Comparison of ENCODE assay signal across 8 mouse cellular contexts in the genomic region with DNA sequence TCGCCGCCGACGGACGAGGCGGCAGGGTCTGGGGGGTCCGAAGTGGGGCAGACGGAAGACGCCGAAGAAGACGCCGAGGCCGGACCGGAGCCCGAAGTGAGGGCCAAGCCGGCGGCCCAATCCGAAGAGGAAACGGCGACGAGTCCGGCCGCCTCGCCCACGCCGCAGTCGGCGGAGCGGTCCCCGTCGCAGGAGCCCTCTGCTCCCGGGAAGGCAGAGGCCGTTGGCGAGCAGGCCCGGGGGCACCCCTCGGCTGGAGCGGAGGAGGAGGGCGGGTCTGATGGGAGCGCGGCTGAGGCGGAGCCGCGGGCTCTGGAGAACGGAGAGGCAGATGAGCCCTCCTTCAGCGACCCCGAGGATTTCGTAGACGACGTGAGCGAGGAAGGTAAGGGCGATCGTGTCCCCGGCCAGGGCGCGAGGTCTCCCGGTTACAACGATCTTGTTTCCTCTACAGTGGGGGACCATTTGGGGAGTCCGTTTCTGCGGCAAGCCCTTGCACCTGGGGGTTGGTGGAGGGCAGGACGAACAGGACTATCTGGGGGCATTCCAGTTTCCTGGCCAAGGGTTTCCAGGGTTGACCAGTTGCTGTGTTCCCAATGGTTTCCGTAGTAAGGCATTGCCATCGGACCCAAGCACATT. TPM values are rescaled to one million over a fixed set of nuclear protein-coding genes. Genes with fewer than 3 reads are reported as not detected.
DNase-seq lines count a peak whose midpoint lies in the region; ATAC-seq lines count a peak whose summit lies in the region.

No protein-coding gene starts in this region.

- peak overlapping the region; percentile 95 for H3K27ac ChIP-seq in forebrain, embryonic 10.5 days
- peak overlapping the region; percentile 2; the same call in 1 of the 2 replicates for H3K27ac ChIP-seq in neural tube, embryonic 12.5 days

- DNase-seq in frontal cortex, postnatal 10 days (ENCODE audit: low spot score in 2 of 2) = no peak
- DNase-seq in right cerebral cortex, adult 18-20 months = peak; percentile 24
- no peak for DNase-seq in right cerebral cortex, postnatal 4 days
- no peak for DNase-seq in forebrain, embryonic 10.5 days (ENCODE audit: extremely low spot score, low spot score)
- DNase-seq in liver = peak; percentile 71
- DNase-seq in testis, postnatal 10 days (ENCODE audit: low spot score) = no peak

- peaks cover 31% of the 10 kb centered on the region for H3K4me1 ChIP-seq in forebrain, embryonic 10.5 days
- H3K4me1 ChIP-seq in neural tube, embryonic 12.5 days = peaks cover 19% of the 10 kb centered on the region

- H3K4me3 ChIP-seq in forebrain, embryonic 10.5 days = peak overlapping the region; percentile 93
- H3K4me3 ChIP-seq in neural tube, embryonic 12.5 days = peak overlapping the region; percentile 99

- peak; percentile 35; the same call in 1 of the 2 replicates for ATAC-seq in frontal cortex, adult (ENCODE audit: low TSS enrichment)
- peak; percentile 30; the same call in 1 of the 2 replicates for ATAC-seq in neural tube, embryonic 12.5 days (ENCODE audit: low FRiP score, low read depth)

- H3K27me3 ChIP-seq in forebrain, embryonic 10.5 days (ENCODE audit: poor library complexity, severe bottlenecking) = no peaks in the 10 kb centered on the region
- H3K27me3 ChIP-seq in neural tube, embryonic 12.5 days (replicated peaks) = no peaks in the 10 kb centered on the region

- H3K36me3 ChIP-seq in forebrain, embryonic 10.5 days (replicated peaks) = peaks cover 35% of the 10 kb centered on the region
- peaks cover 15% of the 10 kb centered on the region; the same call in 1 of the 2 replicates for H3K36me3 ChIP-seq in neural tube, embryonic 12.5 days

- peaks cover 11% of the 10 kb centered on the region; the same call in 1 of the 2 replicates for H3K9me3 ChIP-seq in forebrain, embryonic 10.5 days
- H3K9me3 ChIP-seq in neural tube, embryonic 12.5 days = no peaks in the 10 kb centered on the region

- peak overlapping the region; percentile 93 for H3K4me2 ChIP-seq in neural tube, embryonic 12.5 days (replicated peaks)

- WGBS in forebrain, embryonic 10.5 days = under 1% methylated on average over 62 of the region's 62 CpGs
- WGBS in neural tube, embryonic 12.5 days = under 1% methylated on average over 61 of the region's 62 CpGs

- H3K9ac ChIP-seq in neural tube, embryonic 12.5 days = peak overlapping the region; percentile 94

RNA-seq across cellular contexts. Expression of gene Eif3b, which starts 0.4 kb away (rescaled TPM):
- polyA plus RNA-seq in forebrain, embryonic 10.5 days (2016; fragmentation: Nextera tagmentation; extraction: Ambion mirVana) = 155 and 165 TPM in 2 replicates
- polyA plus RNA-seq in neural tube, embryonic 12.5 days (2016; fragmentation: Nextera tagmentation; extraction: Ambion mirVana) = 167 and 170 TPM in 2 replicates

RNA-seq across cellular contexts. Expression of gene Gm4869, which starts 25.9 kb away (rescaled TPM):
- not detected in 2 replicates for polyA plus RNA-seq in forebrain, embryonic 10.5 days (2016; fragmentation: Nextera tagmentation; extraction: Ambion mirVana)
- polyA plus RNA-seq in neural tube, embryonic 12.5 days (2016; fragmentation: Nextera tagmentation; extraction: Ambion mirVana) = 0.06 TPM in 1 of 2 replicates, not detected in the other

RNA-seq across cellular contexts. Expression of gene Snx8, which starts 30.5 kb away (rescaled TPM):
- polyA plus RNA-seq in forebrain, embryonic 10.5 days (2016; fragmentation: Nextera tagmentation; extraction: Ambion mirVana) = 27.3 and 28.9 TPM in 2 replicates
- 18.2 and 19.1 TPM in 2 replicates for polyA plus RNA-seq in neural tube, embryonic 12.5 days (2016; fragmentation: Nextera tagmentation; extraction: Ambion mirVana)

Comparison
In these comparisons a context has a peak if more than half of its experiments do, and no peak if none do; other contexts are left out.
1. DNase-seq: peak in right cerebral cortex, adult 18-20 months (single experiment) and liver (single experiment); none in frontal cortex, postnatal 10 days (0 of 2), right cerebral cortex, postnatal 4 days (single experiment), forebrain, embryonic 10.5 days (single experiment) and testis, postnatal 10 days (single experiment).